Mouse (Mus musculus): Measurements from ENCODE around the gene Rint1. TPM values are rescaled to one million over a fixed set of nuclear protein-coding genes. Genes with fewer than 3 reads are reported as not detected.

The Rint1 gene
- polyA plus RNA-seq, 1 experiment, result 22.7 TPM

- TF ChIP-seq POLR2A (IDR thresholded peaks at IDR 0.05; ENCODE audit: borderline replicate concordance, extremely low read depth, insufficient read depth, insufficient read length, poor library complexity, severe bottlenecking), result no peak
- no peak for DNase-seq (ENCODE audit: low read depth)
Measured at GRCm38 (mm10) chr5:23858001-23858400, 70.5 kb downstream of the Rint1 start.

GRCm38 (mm10) chr5:23858643-23859042, 71.1 kb downstream of the Rint1 start:
- peak; percentile 10 for DNase-seq (ENCODE audit: low read depth)
- no peak for TF ChIP-seq POLR2A (IDR thresholded peaks at IDR 0.05; ENCODE audit: borderline replicate concordance, extremely low read depth, insufficient read depth, insufficient read length, poor library complexity, severe bottlenecking)
- TF ChIP-seq CTCF (IDR thresholded peaks at IDR 0.05; ENCODE audit: borderline replicate concordance, extremely low read depth, insufficient read depth, insufficient read length), result peak; percentile 35; the same call in 1 of the 2 replicates

DNA sequence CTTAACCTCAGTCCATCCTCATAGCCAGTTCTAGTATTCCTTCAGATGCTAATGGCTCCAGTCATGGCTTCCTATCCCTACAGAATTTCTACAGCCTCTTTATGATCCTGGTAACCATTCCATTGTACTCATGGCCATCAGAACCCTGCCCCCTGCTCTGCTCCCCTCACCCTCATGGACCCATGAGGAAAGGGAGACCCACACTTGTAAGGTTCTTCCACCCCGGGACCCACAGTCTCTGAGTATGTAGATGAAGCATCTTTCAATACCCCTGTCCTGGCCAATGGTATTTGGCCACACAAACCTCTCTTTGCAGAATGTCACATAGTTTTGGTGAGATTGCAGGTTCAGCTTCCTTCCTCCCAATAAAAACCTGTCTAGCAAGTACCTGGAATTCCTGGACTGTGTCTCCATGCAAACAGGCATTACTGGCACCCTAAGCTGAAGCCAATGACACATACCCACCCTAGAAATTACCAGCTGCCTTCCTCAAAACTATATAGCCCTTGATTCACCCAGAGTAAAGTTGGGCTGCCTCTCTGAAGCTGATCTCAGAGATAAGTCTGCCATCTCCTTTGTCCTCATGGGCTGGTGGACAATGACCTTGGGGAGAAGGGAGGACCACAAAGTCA, 71.7 kb downstream of the Rint1 start:
- TF ChIP-seq CTCF (IDR thresholded peaks at IDR 0.05; ENCODE audit: borderline replicate concordance, extremely low read depth, insufficient read depth, insufficient read length) (no peak), POLR2A (IDR thresholded peaks at IDR 0.05; ENCODE audit: borderline replicate concordance, extremely low read depth, insufficient read depth, insufficient read length, poor library complexity, severe bottlenecking) (no peak)
- DNase-seq (ENCODE audit: low read depth), result no peak

DNA sequence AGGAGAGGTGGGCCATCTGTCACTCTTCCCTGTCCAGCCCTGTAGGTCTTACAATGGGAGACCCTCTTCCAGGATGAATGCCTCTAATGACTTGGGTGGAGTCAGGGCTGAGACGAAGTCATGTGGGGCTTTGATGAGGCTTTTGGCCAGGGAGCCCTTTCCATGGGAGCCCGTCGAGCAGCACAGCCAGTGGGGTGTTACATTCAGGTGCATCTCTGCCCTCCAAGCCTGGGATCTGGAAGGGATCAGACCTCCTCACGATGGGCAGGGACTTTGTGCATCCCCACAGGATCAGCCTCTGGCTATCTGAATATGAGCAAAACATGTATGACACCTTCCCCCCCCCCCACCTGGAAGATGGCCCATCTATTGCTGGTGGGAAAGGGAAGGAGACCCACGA, 72.4 kb downstream of the Rint1 start:
- no peak for TF ChIP-seq CTCF (IDR thresholded peaks at IDR 0.05; ENCODE audit: borderline replicate concordance, extremely low read depth, insufficient read depth, insufficient read length)
- no peak for TF ChIP-seq POLR2A (IDR thresholded peaks at IDR 0.05; ENCODE audit: borderline replicate concordance, extremely low read depth, insufficient read depth, insufficient read length, poor library complexity, severe bottlenecking)
- DNase-seq (ENCODE audit: low read depth), result no peak

DNA sequence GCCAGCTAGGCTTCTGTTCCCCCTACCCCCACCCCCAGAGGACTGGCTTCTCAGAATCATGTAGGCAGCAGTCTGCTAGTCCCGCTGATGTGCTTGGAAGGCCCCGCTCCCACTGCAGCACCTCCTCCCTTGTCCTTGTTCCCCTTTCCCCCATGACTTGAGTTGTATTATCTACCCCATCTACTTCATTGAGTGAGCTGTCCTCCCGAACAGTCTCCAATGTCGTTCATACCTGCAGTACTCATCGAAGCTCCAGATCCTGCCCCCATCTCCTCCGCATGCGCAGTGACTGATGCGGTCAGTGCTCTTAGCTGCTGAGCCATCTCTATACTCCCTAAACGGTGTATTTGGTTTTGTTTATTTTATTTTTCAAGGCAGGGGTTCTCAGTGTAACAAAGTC, 74.2 kb downstream of the Rint1 start:
- TF ChIP-seq POLR2A (IDR thresholded peaks at IDR 0.05; ENCODE audit: borderline replicate concordance, extremely low read depth, insufficient read depth, insufficient read length, poor library complexity, severe bottlenecking) (no peak), CTCF (IDR thresholded peaks at IDR 0.05; ENCODE audit: borderline replicate concordance, extremely low read depth, insufficient read depth, insufficient read length) (no peak)
- DNase-seq (ENCODE audit: low read depth), result no peak

GRCm38 (mm10) chr5:23862291-23862690, 74.8 kb downstream of the Rint1 start:
- no peak for DNase-seq (ENCODE audit: low read depth)
- TF ChIP-seq CTCF (IDR thresholded peaks at IDR 0.05; ENCODE audit: borderline replicate concordance, extremely low read depth, insufficient read depth, insufficient read length), result no peak
- TF ChIP-seq POLR2A (IDR thresholded peaks at IDR 0.05; ENCODE audit: borderline replicate concordance, extremely low read depth, insufficient read depth, insufficient read length, poor library complexity, severe bottlenecking), result no peak

- TF ChIP-seq CTCF (IDR thresholded peaks at IDR 0.05; ENCODE audit: borderline replicate concordance, extremely low read depth, insufficient read depth, insufficient read length) (no peak), POLR2A (IDR thresholded peaks at IDR 0.05; ENCODE audit: borderline replicate concordance, extremely low read depth, insufficient read depth, insufficient read length, poor library complexity, severe bottlenecking) (no peak)
- DNase-seq (ENCODE audit: low read depth), result no peak
Measured at GRCm38 (mm10) chr5:23863166-23864053, 75.9 kb downstream of the Rint1 start.

DNA sequence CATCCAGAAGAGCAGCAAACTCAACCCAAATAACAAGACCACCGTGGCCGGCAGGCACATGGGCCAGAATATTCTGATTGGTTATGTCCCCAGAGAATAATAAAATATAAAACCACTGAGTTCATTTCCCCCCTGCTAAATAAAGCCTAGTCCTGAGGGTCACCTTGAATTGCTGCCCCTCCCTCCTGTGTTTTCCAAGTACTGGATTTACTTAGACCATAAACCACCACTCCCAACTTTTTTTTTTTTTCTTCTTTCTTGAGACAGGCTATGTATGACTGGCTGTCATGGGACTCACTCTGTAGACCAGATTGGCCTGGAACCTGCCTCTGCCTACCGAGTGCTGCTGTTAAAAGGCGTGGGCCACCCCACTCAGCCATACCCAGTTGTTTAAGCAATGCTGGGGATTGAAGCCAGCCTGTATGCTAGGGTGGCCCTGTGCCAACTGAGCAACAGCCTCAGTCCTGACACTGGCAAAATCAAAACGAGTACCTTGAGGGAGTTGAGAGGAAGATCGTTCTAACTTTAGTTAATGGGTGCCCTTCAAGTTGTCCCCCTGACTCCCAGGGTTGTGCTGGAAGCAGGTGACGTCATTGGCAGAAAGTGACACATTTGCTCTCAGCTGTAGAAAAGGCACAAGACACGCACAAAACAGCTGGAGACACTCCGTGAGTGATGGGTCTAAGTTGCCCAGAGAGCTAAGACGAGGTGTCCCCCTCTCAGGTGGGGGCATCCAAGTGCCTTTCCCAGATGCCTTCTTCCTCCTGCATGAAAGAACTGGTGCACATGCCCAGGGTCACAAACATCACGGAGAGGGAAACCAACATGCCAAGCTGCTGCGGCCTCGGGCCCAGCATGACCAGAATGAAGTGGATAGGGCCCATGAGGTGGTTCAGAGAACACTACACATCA, 76.8 kb downstream of the Rint1 start:
- no peak for DNase-seq (ENCODE audit: low read depth)
- TF ChIP-seq POLR2A (IDR thresholded peaks at IDR 0.05; ENCODE audit: borderline replicate concordance, extremely low read depth, insufficient read depth, insufficient read length, poor library complexity, severe bottlenecking), result no peak
- no peak for TF ChIP-seq CTCF (IDR thresholded peaks at IDR 0.05; ENCODE audit: borderline replicate concordance, extremely low read depth, insufficient read depth, insufficient read length)

- TF ChIP-seq POLR2A (IDR thresholded peaks at IDR 0.05; ENCODE audit: borderline replicate concordance, extremely low read depth, insufficient read depth, insufficient read length, poor library complexity, severe bottlenecking) (no peak), CTCF (IDR thresholded peaks at IDR 0.05; ENCODE audit: borderline replicate concordance, extremely low read depth, insufficient read depth, insufficient read length) (no peak)
Measured at GRCm38 (mm10) chr5:23865941-23866340, 78.4 kb downstream of the Rint1 start.

More at GRCm38 (mm10) chr5:23865941-23866340, 78.4 kb downstream of the Rint1 start:
- DNase-seq (ENCODE audit: low read depth), result no peak

Other genes starting within 250 kb of the Rint1 start
- gene Srpk2, start 103.1 kb upstream of the Rint1 start, polyA plus RNA-seq (2012; rRNA removed), result 55.4 and 65.1 TPM in 2 replicates
- gene Pus7, start 4.0 kb upstream of the Rint1 start, polyA plus RNA-seq (2012; rRNA removed), result 16.2 and 17.7 TPM in 2 replicates
- gene Tomm7, start 56.5 kb downstream of the Rint1 start, polyA plus RNA-seq (2012; rRNA removed), result 67.2 and 102 TPM in 2 replicates
- 25.2 and 28.5 TPM in 2 replicates for gene Fam126a, start 243.0 kb downstream of the Rint1 start, polyA plus RNA-seq (2012; rRNA removed)